Mouse (Mus musculus) neural tube, embryonic 14.5 days (tissue): ENCODE measurements around the gene Pip4k2a. TPM values are rescaled to one million over a fixed set of nuclear protein-coding genes. Genes with fewer than 3 reads are reported as not detected.

Experiments
- ATAC-seq: fragments of 200-750 bp; cut with Nextera tagmentation; 2 replicates; pipeline ENCODE4 v1.8.0; 2017; ENCODE audit warnings: low read depth, mild to moderate bottlenecking, moderate TSS enrichment, moderate library complexity
- H3K27ac ChIP-seq: fragments of 300-500 bp; sonication (generic); 2 replicates; pipeline ENCODE4 v1.5.1; 2014; ENCODE audit warnings: low read depth, mild to moderate bottlenecking, control low read depth, low read length, moderate library complexity, mixed read lengths
- H3K27me3 ChIP-seq: fragments of 300-500 bp; sonication (generic); 2 replicates; pipeline ENCODE4 v1.6.1; 2014; ENCODE audit warnings: low read length; ENCODE audit not compliant: control insufficient read depth, insufficient read depth
- H3K36me3 ChIP-seq: fragments of 300-500 bp; sonication (generic); 2 replicates; pipeline ENCODE4 v1.6.1; 2014; ENCODE audit warnings: low read length, mixed read lengths; ENCODE audit not compliant: control insufficient read depth, insufficient read depth
- H3K4me1 ChIP-seq: fragments of 300-500 bp; sonication (generic); 2 replicates; pipeline ENCODE4 v1.6.1; 2014; ENCODE audit warnings: low read length; ENCODE audit not compliant: control insufficient read depth, insufficient read depth
- H3K4me2 ChIP-seq: fragments of 300-500 bp; sonication (generic); 2 replicates; pipeline ENCODE4 v1.6.1; 2014; ENCODE audit warnings: mild to moderate bottlenecking, low read depth, low read length, control low read depth
- H3K4me3 ChIP-seq: fragments of 300-500 bp; sonication (generic); 2 replicates; pipeline ENCODE4 v1.5.1; 2014; ENCODE audit warnings: low read depth, low read length, control low read depth, mixed read lengths
- H3K9ac ChIP-seq: fragments of 300-500 bp; sonication (generic); replicated peaks from 2 replicates; pipeline ENCODE4 v1.6.1; 2014; ENCODE audit warnings: low read depth, mild to moderate bottlenecking, control low read depth, low read length, mixed read lengths
- H3K9me3 ChIP-seq: fragments of 300-500 bp; sonication (generic); 2 replicates; pipeline ENCODE4 v1.6.1; 2016; ENCODE audit warnings: low read length; ENCODE audit not compliant: control insufficient read depth
- WGBS: fragments of 180-500 bp; shearing (Covaris S2); extraction: QIAGEN DNeasy Blood & Tissue Kit; methylation state at CpG from one replicate; pipeline ENCODE4 v1.1.7; 2014; 5-methylcytosine and 5-hydroxymethylcytosine counted together
- polyA plus RNA-seq: library from polyadenylated mRNA; unstranded; fragments of >200 nt; fragmentation: Nextera tagmentation; extraction: Ambion mirVana; gene quantifications from 2 replicates; pipeline ENCODE4 v1.2.1, GENCODE M21; 2014

Pip4k2a gene
- polyA plus RNA-seq, 1 experiment from 2014 or later, result 12.5 TPM

DNA sequence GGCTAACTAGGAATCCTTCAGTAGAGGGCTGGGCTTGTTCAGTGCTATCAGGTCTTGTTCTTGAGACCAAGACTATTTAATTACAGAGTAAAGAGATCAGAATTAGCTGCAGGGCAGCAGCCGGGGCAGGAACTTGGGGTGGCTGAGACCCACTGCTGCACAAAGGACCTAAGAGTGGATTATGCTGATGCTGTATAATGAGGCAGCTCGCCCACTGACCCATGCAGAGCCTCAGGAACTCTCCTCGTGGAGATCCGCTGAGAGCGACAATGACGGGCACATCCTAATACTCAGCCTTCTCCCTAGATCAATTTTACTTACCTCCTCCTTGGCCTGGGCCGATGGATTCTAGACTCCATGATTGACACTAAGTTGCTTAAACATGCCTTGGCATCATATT lies 64.5 kb downstream of the Pip4k2a start:
- H3K9ac ChIP-seq, result no peak overlapping the region
- 32% methylated on average over 7 of the region's 7 CpGs for whole genome bisulfite sequencing

DNA sequence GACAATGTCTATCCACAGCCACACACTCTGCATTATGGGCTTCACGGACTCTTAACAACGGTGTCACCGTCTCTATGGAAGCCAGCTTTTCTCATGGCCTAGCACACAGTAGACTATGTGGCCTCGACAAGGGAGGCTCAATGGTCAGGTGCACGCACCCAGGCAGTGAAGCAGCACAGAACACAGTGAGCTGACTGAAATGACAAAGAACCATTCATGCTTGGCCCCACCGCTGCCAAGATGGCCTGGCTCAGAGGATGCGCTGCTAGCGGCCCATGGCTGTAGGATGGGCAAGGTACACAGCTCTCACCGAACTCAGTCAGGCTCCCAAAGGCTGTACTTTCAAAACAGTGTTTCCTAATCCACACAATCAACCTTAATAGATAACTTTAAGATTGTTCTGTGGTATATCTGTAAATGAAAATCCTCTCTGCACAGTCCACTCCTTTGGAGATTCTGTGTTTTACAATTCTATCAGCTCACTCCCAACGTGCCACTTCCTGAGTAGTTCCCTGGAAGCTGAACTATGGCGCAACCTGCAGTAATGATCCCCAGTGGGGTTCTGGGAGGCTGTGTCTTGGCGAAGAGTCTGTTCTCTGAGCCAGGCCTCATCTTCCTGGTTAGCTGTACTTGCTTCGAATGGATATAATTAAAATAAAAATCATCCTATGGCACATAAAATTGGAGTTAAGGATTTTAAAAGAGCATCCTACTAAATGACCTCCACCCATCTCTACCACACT lies 67.4 kb downstream of the Pip4k2a start:
- no peak for ATAC-seq

More for the DNA sequence above, 64.5 kb downstream of the Pip4k2a start:
- peak; percentile 55; the same call in 1 of the 2 replicates for ATAC-seq
- H3K4me3 ChIP-seq, result no peak overlapping the region
- no peaks in the 10 kb centered on the region for H3K27me3 ChIP-seq
- H3K4me1 ChIP-seq, result no peaks in the 10 kb centered on the region
- no peak overlapping the region for H3K27ac ChIP-seq
- H3K36me3 ChIP-seq, result no peaks in the 10 kb centered on the region
- H3K4me2 ChIP-seq, result no peak overlapping the region
- no peaks in the 10 kb centered on the region for H3K9me3 ChIP-seq

DNA sequence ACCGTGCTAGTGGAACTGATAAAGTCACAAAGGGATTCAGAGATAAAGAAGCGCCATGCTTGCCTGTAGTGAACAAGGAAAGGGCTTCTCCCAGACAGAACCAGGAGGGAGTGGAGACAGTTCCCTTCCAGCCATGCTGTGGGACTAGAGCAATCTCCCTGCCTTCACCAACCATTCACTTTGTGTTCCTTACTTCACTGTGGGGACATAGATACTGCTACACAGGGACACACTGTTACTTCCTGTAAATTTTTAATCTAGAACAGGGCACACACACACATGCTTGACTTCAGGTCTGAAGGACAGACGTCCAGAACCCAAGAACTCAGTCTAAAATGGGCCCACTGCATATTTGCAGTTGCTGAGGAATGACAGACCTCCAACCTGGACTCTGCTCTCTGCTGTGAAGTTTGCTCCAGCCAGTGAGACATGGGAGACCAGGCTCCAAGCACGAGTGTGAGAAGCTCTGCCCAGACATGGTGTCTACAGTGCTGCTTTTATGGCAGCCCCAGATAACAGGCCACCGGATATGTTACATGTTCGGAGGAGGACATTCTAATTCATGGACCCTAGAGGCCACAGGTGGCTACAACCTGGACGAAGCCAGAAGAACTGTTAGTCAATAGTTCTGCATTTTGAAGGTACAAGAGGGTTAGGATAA lies 69.2 kb downstream of the Pip4k2a start:
- Histone ChIP-seq H3K36me3 (no peaks in the 10 kb centered on the region), H3K27ac (no peak overlapping the region), H3K27me3 (no peaks in the 10 kb centered on the region), H3K9ac (no peak overlapping the region), H3K4me2 (no peak overlapping the region), H3K4me3 (no peak overlapping the region), H3K4me1 (no peaks in the 10 kb centered on the region), H3K9me3 (no peaks in the 10 kb centered on the region)
- 88% methylated on average over 7 of the region's 7 CpGs for WGBS
- ATAC-seq, result no peak

More for the DNA sequence above, 67.4 kb downstream of the Pip4k2a start:
- H3K9me3 ChIP-seq, result no peaks in the 10 kb centered on the region
- no peaks in the 10 kb centered on the region for H3K4me1 ChIP-seq
- H3K27me3 ChIP-seq, result no peaks in the 10 kb centered on the region
- no peak overlapping the region for H3K4me2 ChIP-seq
- H3K36me3 ChIP-seq, result no peaks in the 10 kb centered on the region
- H3K4me3 ChIP-seq, result no peak overlapping the region
- H3K9ac ChIP-seq, result no peak overlapping the region
- WGBS, result 83% methylated on average over 13 of the region's 13 CpGs
- H3K27ac ChIP-seq, result no peak overlapping the region

DNA sequence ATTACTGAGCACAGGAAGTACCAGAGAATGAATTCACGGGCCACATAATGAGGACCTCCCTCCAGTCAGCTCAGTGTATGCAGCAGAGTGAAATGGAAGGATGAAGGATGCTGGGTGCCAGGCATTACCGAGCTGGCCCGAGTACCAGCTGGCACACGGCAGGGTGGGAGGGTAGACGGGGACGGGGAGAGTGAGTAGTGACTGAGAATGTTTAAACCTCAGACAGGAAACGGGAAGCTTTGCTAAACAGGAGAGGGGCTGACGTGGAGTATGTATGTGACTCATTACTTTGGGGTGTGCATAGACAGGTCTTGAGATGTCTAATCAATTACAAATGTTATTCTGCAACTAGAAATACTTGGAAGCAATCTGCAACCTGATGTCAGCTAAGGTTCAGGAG lies 69.7 kb downstream of the Pip4k2a start:
- no peaks in the 10 kb centered on the region for H3K36me3 ChIP-seq
- H3K4me1 ChIP-seq, result no peaks in the 10 kb centered on the region
- no peak for ATAC-seq
- no peak overlapping the region for H3K9ac ChIP-seq
- no peaks in the 10 kb centered on the region for H3K27me3 ChIP-seq
- no peak overlapping the region for H3K27ac ChIP-seq
- no peak overlapping the region for H3K4me3 ChIP-seq
- 75% methylated on average over 8 of the region's 8 CpGs for WGBS
- H3K9me3 ChIP-seq, result no peaks in the 10 kb centered on the region
- no peak overlapping the region for H3K4me2 ChIP-seq

DNA sequence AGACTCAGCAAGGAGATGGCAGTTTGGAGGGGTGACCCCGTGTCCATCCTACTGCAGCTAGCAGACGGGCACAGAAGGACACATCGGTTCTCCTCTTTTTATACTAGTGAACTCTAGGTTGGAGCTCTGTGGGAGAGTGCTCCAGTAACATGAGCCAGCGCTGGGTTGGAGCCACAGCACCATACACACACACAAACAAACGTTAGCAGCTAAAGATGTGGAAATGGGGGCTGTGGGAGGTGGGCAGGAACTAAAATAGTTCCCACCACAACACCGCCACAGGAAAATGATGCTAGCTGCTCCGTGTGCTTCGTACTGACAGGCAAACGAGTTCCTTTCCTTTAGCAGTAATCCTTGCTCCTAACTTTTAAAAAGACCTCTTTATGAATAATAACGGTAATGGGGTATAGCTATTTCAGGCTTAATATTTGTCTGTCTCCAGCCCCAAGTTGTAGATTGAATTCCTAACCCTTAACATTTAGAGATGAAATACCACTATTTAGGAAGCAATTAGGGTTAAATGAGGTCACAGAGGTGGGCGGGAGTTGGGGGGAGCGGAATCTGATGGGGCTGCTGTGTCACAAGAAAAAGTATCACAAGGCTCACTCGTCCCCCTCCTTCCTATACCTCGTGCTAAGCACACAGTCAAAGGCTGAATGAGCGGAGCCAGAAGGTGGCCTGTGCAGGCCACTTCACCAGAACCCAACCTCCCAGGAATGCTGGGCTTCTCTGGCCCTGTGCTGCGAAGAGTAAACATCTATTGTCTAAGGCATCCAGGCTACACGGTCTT lies 73.9 kb downstream of the Pip4k2a start:
- Histone ChIP-seq H3K4me2 (no peak overlapping the region), H3K27ac (no peak overlapping the region), H3K4me1 (no peaks in the 10 kb centered on the region), H3K27me3 (no peaks in the 10 kb centered on the region), H3K36me3 (no peaks in the 10 kb centered on the region), H3K4me3 (no peak overlapping the region), H3K9ac (no peak overlapping the region), H3K9me3 (no peaks in the 10 kb centered on the region)
- ATAC-seq, result no peak
- WGBS, result 53% methylated on average over 17 of the region's 17 CpGs

DNA sequence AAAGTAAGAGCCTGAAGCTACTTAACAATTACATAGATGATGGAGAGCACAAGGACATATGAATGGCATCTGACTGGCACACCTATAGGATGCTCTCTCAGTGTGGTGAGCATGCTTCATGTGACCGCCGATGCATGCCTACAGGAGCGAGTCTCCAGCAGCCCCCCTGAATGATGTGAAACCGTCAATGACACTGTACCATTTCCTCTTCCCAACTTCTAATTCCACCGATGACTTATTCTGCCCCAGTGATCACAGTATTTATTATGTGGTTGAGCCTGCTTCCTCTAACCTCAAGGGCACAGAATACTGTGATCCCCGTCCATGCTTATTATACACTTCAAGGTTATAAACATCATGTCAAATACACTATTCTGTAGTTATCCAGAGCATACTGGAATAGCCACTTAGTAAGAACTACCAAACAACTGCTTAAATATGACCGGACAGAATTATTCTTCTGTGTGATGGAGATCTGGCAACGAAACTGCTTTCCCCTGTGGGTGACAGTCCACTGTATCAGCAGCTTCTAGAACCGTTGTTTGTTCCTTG lies 74.8 kb downstream of the Pip4k2a start:
- H3K36me3 ChIP-seq, result no peaks in the 10 kb centered on the region
- H3K27ac ChIP-seq, result no peak overlapping the region
- no peaks in the 10 kb centered on the region for H3K4me1 ChIP-seq
- ATAC-seq, result no peak
- H3K9ac ChIP-seq, result no peak overlapping the region
- WGBS, result 77% methylated on average over 9 of the region's 9 CpGs
- no peak overlapping the region for H3K4me3 ChIP-seq
- H3K9me3 ChIP-seq, result no peaks in the 10 kb centered on the region
- H3K27me3 ChIP-seq, result no peaks in the 10 kb centered on the region
- no peak overlapping the region for H3K4me2 ChIP-seq

DNA sequence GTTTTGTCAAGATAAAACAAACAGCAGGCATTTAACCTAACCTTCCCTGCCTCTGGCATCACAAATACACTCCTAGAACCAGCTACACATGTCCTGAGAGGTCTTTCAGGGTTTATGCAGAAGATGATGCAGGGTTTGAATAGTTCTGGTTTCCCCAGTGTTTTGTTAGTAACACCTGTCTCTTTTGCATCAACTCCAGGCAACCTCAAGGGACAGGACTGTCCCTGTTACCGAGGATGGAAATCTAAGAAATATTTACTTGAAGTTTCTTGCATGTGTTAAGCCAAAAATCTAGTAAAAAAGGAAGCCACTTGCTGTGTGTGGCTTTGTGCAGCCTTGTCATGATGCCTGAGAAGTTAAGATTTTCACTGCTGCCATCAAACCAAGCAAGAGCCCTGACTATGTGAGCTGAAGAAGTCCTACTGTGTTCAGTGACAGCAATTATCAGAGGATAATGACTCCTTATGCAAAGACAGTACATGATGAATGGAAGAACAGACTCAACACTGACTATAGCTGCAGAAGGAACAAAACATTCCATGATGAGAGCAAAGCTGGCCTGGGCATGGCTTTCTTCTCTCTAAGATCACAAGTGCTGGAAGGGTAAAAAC lies 76.3 kb downstream of the Pip4k2a start:
- Histone ChIP-seq H3K9me3 (no peaks in the 10 kb centered on the region), H3K4me3 (no peak overlapping the region), H3K36me3 (no peaks in the 10 kb centered on the region), H3K4me2 (no peak overlapping the region), H3K27ac (no peak overlapping the region), H3K27me3 (no peaks in the 10 kb centered on the region), H3K4me1 (no peaks in the 10 kb centered on the region), H3K9ac (no peak overlapping the region)
- 74% methylated on average over 1 of the region's 1 CpGs for WGBS
- ATAC-seq, result no peak

DNA sequence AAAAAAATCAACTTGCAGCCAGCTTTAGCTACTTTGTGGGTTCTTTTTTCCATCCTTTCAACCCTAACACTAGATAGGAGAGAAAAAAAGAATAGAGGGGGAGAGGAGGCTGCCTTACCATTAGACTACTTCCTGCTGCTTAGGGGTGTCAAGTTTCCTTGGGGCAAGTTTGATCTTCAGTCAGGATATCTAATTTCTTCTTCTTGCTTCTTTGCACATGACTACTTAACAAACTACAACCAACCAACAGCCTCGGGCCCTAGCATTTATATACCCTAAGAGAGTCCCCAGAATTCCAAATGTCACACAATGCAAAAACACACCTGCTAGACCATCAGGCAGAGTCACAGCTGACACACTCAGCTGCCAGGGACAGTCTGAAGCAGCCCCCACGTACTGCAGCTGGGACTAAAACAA lies 77.5 kb downstream of the Pip4k2a start:
- no peaks in the 10 kb centered on the region for H3K36me3 ChIP-seq
- no peak overlapping the region for H3K9ac ChIP-seq
- WGBS, result 33% methylated on average over 2 of the region's 2 CpGs
- ATAC-seq, result no peak
- H3K4me2 ChIP-seq, result no peak overlapping the region
- no peaks in the 10 kb centered on the region for H3K9me3 ChIP-seq
- H3K27ac ChIP-seq, result no peak overlapping the region
- H3K27me3 ChIP-seq, result no peaks in the 10 kb centered on the region
- no peak overlapping the region for H3K4me3 ChIP-seq
- H3K4me1 ChIP-seq, result no peaks in the 10 kb centered on the region
